Mouse (Mus musculus) left cerebral cortex, adult 9 months (tissue): ENCODE results near the gene Fam219a.

ENCODE experiments used
- DNase-seq, 2 experiments: peaks; one replicate each; pipeline ENCODE4 v3.0.0; 2022; ENCODE audit warnings: low spot score in 2 of 2

Gene Fam219a

GRCm38 (mm10) chr4:41554994-41555663 lies 14.2 kb downstream of the Fam219a start:
- DNase-seq, result peak in 1 of 2 experiments; percentile 34

DNA sequence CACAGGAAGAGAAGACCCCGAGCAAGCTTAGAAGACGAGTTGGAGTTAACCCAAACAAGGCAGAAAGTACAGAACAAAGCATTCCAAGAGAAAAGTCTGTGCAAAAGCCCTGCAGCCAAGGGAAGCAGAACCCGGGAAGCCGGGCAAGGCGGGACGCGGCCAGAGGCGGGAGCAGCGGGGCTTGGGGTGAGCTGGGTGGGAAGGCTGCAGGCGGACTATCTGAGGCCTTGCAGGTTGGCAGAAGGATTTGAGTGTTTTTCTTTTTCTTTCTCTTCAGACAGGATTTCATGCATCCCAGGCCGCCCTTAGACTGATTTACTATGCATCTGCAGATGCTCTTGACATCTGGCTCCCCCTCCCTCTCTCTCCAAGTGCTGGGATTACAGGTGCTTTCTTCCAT lies 16.2 kb downstream of the Fam219a start:
- no peak for DNase-seq

- DNase-seq, result peak in 1 of 2 experiments; percentile 83
These were observed 16.8 kb downstream of the Fam219a start for GRCm38 (mm10) chr4:41552529-41552928.

DNA sequence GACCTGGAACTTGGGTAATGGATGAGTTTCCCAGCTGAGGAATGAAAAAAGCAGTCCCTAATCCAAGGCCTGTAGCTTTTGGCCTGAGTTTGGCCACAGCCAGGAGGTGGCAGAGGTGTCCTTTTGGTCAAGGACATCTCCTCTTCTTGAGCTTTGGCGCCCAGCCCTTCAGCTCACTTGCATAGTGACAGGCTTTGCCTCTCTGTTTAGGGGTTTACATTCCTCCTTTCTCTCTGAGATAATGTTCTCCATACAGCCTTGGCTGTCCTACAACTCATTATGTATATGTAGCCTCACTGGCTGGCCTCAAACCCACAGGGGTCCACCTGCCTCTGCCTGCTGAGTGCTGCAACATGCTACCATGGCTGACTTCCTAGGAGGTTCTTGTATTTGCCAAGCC lies 22.3 kb downstream of the Fam219a start:
- no peak for DNase-seq

- DNase-seq, result no peak
These were observed 23.4 kb downstream of the Fam219a start for GRCm38 (mm10) chr4:41545985-41546384.

DNA sequence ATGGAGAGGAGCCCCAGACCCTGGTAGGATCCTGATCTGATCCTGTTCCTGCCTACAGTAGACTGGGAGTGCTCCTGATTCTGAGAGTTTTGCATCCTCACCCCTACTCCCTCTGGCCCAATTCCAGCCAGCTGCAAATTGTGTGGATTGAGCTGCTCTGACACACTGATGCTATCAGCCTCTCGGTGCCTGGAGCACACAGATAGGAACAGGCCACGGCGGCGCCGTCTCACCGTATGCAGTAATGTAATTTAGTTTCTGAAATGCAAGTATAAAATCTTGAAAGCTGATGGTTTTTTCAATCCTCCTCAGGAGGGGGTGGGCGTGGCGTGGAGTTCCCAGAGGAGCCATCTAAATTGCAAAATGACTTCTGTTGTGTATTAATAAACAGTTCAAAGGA lies 27.2 kb downstream of the Fam219a start:
- no peak for DNase-seq

- DNase-seq, result no peak
These were observed 34.5 kb downstream of the Fam219a start for GRCm38 (mm10) chr4:41534866-41535265.

DNA sequence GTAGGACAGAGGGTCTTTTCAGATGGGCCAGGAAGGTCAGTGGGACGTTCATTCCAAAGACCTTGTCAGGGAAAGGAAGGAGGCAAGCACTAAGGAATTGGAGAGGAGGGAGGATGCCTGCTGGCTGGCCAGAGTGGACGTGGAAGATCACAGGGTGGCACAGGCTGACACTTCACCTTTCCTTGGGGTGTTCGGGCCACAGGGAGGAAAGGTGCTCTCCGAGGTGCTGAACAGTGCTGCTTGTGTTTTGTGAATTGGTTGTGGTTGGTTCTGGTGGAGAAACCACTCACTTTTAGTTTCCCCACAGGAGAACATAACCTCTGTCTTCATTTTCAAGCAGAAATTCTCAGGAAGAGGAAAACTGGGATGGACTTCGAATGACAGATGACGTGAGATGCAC lies 36.9 kb downstream of the Fam219a start:
- DNase-seq, result no peak

GRCm38 (mm10) chr4:41527996-41528395 lies 41.3 kb downstream of the Fam219a start:
- DNase-seq, result no peak

DNA sequence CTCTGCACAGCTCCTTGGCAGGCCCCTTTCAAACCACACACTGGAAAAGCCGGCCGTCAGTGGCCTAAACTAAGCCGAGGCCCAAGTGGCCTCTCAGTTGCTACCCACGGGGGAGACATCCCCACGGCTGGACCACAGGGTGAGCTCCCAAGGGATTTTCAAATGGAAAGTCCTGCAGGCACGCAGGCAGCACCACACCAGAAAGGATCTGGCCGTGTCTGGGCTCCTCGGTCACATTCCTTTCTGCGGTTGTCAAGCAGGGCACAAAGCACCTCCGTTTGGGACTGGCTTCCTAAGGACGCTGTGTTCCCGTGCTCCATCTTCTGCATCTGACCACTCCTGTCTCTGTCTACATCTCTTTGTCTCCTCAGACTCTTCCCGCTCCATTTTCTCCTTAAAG lies 42.3 kb downstream of the Fam219a start:
- DNase-seq, result no peak

- no peak for DNase-seq
These were observed 42.8 kb downstream of the Fam219a start for GRCm38 (mm10) chr4:41526553-41526952.

- DNase-seq, result no peak
These were observed 44.5 kb downstream of the Fam219a start for GRCm38 (mm10) chr4:41524829-41525228.

DNA sequence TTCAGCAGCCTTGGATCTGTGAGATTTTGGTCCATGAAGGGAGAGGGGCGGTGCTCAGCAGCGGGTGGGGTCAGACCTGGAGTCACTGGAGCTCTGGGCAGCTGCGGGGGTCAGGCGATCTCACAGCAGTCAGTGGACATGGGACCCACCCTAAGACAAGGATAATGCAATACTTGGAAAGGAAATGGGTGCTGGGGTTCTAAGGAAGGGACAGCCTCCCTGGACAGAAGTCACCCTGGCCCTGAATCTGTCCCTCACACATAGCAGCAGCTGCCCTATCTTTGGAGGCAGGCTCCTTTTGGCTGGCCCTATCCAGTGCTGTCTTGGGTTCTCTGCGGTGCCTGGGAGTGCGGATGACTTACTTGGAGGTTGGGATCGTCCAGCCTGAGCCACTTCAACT lies 45.5 kb downstream of the Fam219a start:
- no peak for DNase-seq

DNA sequence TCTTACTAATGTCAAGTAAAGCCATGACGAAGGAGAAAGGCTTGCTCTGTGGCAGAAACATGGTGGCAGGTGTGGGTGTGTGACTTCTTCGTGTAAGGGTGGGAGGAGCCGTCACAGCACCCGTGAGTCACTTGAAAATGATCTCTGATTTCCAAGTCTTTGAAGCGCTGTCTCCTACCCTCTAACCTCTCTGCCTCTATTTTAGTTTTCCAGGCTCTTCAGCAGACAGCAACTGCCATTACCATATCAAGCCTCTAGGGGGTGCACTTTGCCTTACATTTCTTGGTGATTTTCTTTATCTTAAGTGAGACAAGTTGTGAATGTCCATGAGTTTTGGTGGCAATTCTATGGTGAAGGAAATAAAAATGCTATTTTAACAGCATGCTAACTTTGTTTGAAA lies 46.5 kb downstream of the Fam219a start:
- DNase-seq, result peak; percentile 53 to 81

- no peak for DNase-seq
These were observed 47.2 kb downstream of the Fam219a start for GRCm38 (mm10) chr4:41522136-41522535.

GRCm38 (mm10) chr4:41520641-41521040 lies 48.7 kb downstream of the Fam219a start:
- DNase-seq, result no peak

DNA sequence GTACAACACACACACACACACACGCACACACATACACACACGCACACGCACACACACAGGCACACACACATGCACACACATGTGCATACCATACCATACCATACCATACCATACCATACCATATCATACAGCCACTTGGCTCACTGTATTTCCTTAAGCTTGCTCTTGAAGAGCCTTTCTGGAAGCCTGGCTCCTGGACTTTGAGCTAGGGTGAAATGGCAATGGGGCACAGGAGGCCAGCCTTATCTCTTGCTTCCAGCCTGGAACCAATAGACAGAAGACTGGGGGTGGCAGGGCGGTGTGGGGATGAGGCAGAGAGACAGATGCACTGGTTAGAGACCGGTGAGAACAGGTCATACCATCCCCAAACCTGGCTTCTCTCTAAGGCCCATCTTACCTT lies 50.1 kb downstream of the Fam219a start:
- DNase-seq, result no peak

DNA sequence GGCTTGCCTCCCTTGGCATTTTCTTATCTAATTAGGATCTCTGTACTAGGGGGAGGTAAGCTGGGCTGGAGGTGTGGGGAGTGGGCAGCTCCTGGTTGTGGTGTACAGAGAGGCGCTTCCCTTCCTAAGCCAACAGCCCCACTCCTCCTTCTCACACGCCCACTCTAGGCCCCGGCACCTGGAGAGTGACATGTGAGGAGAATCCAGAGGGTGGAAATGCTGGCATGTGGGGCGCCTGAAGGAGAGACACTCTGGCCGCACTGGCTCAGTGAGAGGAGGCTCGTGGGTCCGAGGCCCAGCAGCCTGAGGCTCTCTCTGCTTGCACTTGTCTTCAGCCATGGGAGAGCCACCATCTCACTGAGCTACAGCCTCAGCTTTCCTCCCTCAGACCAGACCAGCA lies 51.0 kb downstream of the Fam219a start:
- DNase-seq, result no peak

DNA sequence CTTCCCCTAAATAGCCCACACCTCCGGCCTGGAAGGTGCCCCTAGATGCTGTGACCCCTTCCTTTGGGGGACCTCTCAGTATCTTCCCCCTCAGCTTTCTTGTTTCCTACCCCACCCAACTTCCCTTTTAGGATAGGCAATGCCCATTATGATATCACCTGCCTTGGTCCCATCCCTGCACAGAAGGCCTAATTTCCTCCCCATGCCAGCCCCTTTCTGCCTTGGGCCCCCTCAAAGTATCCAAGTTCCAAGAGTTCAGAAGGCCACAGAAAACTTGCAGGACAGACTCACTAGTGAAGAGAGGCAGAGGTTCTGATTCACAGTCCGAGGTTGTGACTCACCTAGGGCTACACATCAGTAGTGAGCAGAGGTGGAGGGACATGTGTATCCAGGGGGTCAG lies 52.1 kb downstream of the Fam219a start, which contains the start of gene 1110017D15Rik:
Gene 1110017D15Rik (minus strand): TSS at position 101 of the 400 bp plus-strand sequence.
- DNase-seq, result no peak

DNA sequence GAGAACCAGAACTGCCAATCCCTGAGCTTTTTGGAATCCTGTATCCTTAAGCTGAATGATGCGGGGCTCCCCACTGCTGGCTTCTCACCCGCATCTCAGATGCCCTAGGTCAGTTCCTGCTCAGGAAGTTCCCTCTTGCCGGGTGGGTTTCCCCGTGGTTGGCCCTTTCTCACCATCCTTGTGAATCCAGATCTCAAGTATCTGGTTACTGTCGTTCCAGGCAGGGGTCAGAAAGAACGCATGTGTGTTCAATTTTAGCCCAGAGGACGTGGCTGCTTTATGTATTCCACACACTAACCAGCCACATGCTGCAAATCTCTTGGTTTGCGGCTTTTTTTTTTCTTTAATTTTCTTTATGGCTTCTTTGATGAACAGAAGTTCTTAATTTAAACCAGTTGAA lies 55.6 kb downstream of the Fam219a start:
- DNase-seq, result no peak

DNA sequence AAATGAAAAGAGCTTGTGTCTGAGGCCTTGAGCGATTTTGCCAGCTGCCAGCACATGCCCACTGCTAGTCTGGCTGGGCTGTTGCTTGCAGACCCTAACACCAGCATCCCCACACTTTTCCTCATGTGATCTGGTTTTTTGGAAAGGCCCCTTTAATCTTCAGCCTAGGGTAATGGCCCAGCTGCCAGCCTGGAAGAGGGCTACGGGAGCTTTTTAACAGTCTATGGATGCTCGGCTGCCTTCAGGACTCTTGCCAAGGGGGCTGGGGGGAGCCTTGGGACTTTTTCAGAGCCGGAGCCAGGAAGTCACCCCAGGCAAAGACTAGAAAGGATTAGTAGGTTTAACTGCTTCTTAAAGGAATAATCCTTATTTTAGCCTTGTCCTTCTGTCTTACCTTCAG lies 56.0 kb downstream of the Fam219a start:
- no peak for DNase-seq

- DNase-seq, result no peak
These were observed 61.3 kb downstream of the Fam219a start for GRCm38 (mm10) chr4:41507998-41508397.

GRCm38 (mm10) chr4:41507326-41507924 lies 61.9 kb downstream of the Fam219a start:
- DNase-seq, result no peak

GRCm38 (mm10) chr4:41506906-41507305 lies 62.4 kb downstream of the Fam219a start:
- peak in 1 of 2 experiments; percentile 83 for DNase-seq
